Mouse (Mus musculus) kidney, postnatal 0 days (tissue): ENCODE results near the gene Gm20388. TPM values are rescaled to one million over a fixed set of nuclear protein-coding genes. Genes with fewer than 3 reads are reported as not detected.
A peak's percentile ranks its signal among the peaks of the same experiment; 100 is the strongest.
"Not testable (repeated sequence)": the region's sequence is repeated elsewhere in the genome, so short reads cannot be mapped to it uniquely, and the experiment has no call there.

Experiments used
- ATAC-seq: fragments of 200-750 bp; cut with Nextera tagmentation; replicated peaks from 2 replicates; pipeline ENCODE4 v1.8.0; 2017; ENCODE audit warnings: low read depth, moderate number of reproducible peaks, moderate TSS enrichment, moderate library complexity; ENCODE audit not compliant: low FRiP score
- DNase-seq: peaks from one replicate; pipeline ENCODE4 v3.0.0-alpha.2; 2016; ENCODE audit warnings: low spot score
- H3K27ac ChIP-seq: fragments of 300-500 bp; sonication (generic); 2 replicates; pipeline ENCODE4 v1.5.1; 2014; ENCODE audit warnings: mild to moderate bottlenecking
- H3K27me3 ChIP-seq: fragments of 300-500 bp; sonication (generic); 2 replicates; pipeline ENCODE4 v1.6.1; 2014; ENCODE audit warnings: low read length, mixed read lengths; ENCODE audit not compliant: insufficient read depth
- H3K36me3 ChIP-seq: fragments of 300-500 bp; sonication (generic); 2 replicates; pipeline ENCODE4 v1.6.1; 2014; ENCODE audit warnings: low read length, mixed read lengths; ENCODE audit not compliant: insufficient read depth
- H3K4me1 ChIP-seq: fragments of 300-500 bp; sonication (generic); replicated peaks from 2 replicates; pipeline ENCODE4 v1.6.1; 2014; ENCODE audit warnings: antibody characterized with exemption, low read length, mixed read lengths; ENCODE audit not compliant: insufficient read depth
- H3K4me2 ChIP-seq: fragments of 300-500 bp; sonication (generic); 2 replicates; pipeline ENCODE4 v1.6.1; 2014; ENCODE audit warnings: mild to moderate bottlenecking, low read length, moderate library complexity, mixed read lengths
- H3K4me3 ChIP-seq: fragments of 300-500 bp; sonication (generic); replicated peaks from 2 replicates; pipeline ENCODE4 v1.5.1; 2014; ENCODE audit warnings: low read depth, low read length
- H3K9ac ChIP-seq: fragments of 300-500 bp; sonication (generic); 2 replicates; pipeline ENCODE4 v1.6.1; 2014; ENCODE audit warnings: low read depth, low read length
- H3K9me3 ChIP-seq: fragments of 300-500 bp; sonication (generic); replicated peaks from 2 replicates; pipeline ENCODE4 v1.6.1; 2016; ENCODE audit warnings: low read length, inconsistent platforms, mixed read lengths
- CTCF ChIP-seq: IDR thresholded peaks from 2 replicates; pipeline ENCODE4 v1.5.1; 2016; ENCODE audit warnings: antibody characterized with exemption, low read depth, mild to moderate bottlenecking, moderate library complexity
- WGBS: fragments of 180-500 bp; shearing (Covaris S2); extraction: QIAGEN DNeasy Blood & Tissue Kit; methylation state at CpG from one replicate; pipeline ENCODE4 v1.1.7; 2014; 5-methylcytosine and 5-hydroxymethylcytosine counted together
- polyA plus RNA-seq: library from polyadenylated mRNA; unstranded; fragments of >200 nt; fragmentation: Nextera tagmentation; extraction: Ambion mirVana; gene quantifications from 2 replicates; pipeline ENCODE4 v1.2.1, GENCODE M21; 2015

Gene Gm20388
- polyA plus RNA-seq, 1 experiment from 2014 or later = not detected

DNA sequence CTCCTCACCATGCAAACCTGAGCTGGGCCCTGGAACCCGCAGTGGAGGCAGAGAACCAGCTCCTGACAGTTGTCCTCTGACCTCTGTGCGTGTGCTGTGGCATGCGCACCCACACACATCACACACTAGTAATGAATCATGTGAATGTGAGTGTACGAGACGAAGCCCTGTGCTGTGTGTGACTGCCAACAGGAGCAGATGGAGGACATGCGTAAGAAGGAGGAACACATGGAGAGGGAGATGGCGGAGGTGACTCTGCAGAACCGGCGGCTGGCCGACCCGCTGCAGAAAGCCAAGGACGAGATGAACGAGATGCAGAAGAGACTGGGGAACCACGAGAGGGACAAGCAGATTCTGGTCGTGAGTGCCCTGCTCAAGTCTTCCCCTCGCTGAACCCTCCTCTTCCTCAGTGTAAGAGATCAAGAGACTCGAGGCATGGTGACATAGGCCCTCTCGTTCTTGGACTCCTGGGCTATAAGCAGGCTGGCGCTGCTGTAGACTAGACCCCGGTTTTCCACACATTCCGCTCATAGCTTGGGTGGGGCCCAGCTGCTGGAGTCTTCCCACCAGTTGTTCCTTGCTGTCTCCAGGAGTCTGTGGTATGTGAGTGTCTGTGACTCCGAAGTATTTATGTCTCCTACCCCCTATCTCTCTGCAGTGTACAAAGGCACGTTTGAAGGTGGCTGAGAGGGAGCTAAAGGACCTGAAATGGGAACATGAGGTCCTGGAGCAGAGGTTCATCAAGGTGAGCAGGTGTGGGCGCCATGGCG lies 3617.3 kb downstream of the Gm20388 start:
- H3K9me3 ChIP-seq = no peaks in the 10 kb centered on the region
- ATAC-seq = no peak

DNA sequence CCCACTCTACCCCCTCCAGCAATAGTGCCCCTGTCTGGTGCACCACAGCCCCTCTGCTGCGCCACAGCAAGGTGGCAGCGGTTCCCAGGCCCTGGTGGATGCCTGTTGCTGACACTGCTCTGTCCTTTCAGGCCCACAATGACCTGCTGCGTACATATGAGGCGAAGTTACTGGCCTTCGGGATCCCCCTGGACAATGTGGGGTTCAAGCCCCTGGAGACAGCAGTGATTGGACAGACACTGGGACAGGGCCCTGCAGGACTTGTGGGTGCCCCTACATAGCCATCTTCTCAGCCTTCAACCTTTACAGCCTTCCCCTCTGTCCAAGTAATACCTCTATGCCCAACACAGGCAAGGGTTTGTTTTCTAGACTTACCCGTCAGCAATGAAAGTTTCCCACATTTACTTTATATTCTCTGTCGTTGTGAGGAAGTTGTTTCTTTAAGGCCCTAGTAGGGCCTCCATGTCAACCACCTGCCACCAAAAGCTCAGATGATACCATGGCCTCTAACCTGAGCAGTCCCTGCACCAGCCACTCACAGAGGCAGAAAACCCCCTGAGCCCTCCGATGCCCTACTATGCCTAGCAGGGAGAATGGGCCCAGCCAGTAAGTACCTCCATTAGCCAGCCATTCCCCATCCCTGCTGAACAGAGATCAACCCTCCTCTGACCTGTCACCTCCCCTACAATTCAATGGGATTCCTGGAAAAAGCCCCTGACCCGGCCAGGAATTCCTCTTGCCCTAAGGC lies 3625.8 kb downstream of the Gm20388 start:
- WGBS = 89% methylated on average over 9 of the region's 9 CpGs
- Histone ChIP-seq H3K4me2 (no peak overlapping the region), H3K27ac (no peak overlapping the region), H3K27me3 (no peaks in the 10 kb centered on the region), H3K36me3 (peaks cover 36% of the 10 kb centered on the region), H3K4me3 (no peak overlapping the region), H3K4me1 (no peaks in the 10 kb centered on the region), H3K9me3 (no peaks in the 10 kb centered on the region), H3K9ac (no peak overlapping the region)
- DNase-seq (no peak), ATAC-seq (peak; percentile 21; the same call in 1 of the 2 replicates)
- TF ChIP-seq CTCF = 0 out of 2 replicates have a peak, but pooled peaks have one; percentile 4

More for the DNA sequence above, 3617.3 kb downstream of the Gm20388 start:
- H3K4me3 ChIP-seq = no peak overlapping the region
- no peak overlapping the region for H3K9ac ChIP-seq
- no peak overlapping the region for H3K27ac ChIP-seq
- H3K4me1 ChIP-seq = no peaks in the 10 kb centered on the region
- DNase-seq = no peak
- H3K36me3 ChIP-seq = peaks cover 64% of the 10 kb centered on the region
- no peaks in the 10 kb centered on the region for H3K27me3 ChIP-seq
- no peak overlapping the region for H3K4me2 ChIP-seq
- TF ChIP-seq CTCF = no peak
- 92% methylated on average over 25 of the region's 25 CpGs for WGBS

DNA sequence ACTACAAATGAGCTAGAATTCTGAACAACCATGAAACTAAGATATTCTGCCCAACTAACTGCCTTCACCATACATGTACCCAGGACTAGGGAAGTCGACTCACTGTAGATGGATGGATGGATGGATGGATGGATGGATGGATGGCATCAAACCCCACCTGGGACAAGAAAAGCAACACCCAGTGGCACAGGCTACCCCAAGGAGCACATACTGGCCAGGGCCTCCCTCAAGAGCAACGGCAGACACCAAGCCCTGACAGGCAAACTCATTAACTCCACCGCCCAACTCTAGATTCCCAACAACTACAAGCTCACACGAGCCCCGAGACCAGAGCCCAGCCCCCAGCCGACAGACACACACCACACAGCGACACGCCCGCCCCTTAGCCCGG lies 3626.3 kb downstream of the Gm20388 start:
- DNase-seq (no peak), ATAC-seq (no peak; the same call in 1 of the 2 replicates)
- no peaks in the 10 kb centered on the region for H3K4me1 ChIP-seq
- H3K27ac ChIP-seq = no peak overlapping the region
- no peak overlapping the region for H3K9ac ChIP-seq
- H3K27me3 ChIP-seq = no peaks in the 10 kb centered on the region
- H3K4me3 ChIP-seq = no peak overlapping the region
- no peak for TF ChIP-seq CTCF
- no peaks in the 10 kb centered on the region for H3K9me3 ChIP-seq
- H3K4me2 ChIP-seq = no peak overlapping the region
- WGBS = 38% methylated on average over 10 of the region's 10 CpGs
- H3K36me3 ChIP-seq = peaks cover 31% of the 10 kb centered on the region

DNA sequence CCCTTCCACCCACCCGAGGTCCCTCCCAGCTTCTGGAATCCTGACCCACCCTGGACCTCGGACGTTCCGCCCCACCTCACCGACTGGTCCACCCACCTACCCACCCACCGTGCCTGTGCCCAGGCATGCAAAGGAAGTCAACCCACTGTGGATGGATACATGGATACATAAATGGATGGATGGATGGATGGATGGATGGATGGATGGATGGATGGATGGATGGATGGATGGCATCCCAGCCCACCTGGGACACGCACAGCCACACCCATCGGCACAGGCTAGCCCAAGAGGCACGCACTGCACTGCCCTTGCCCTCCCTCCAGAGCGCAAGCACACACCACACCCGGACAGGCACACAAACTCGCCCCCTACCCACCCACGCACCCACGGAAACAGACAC lies 3627.0 kb downstream of the Gm20388 start:
- WGBS = 66% methylated on average over 6 of the region's 14 CpGs
- H3K4me3 ChIP-seq, DNase-seq, ATAC-seq, H3K27me3 ChIP-seq, H3K4me2 ChIP-seq, H3K9me3 ChIP-seq, H3K4me1 ChIP-seq, H3K9ac ChIP-seq, H3K27ac ChIP-seq: not testable (repeated sequence)
- peaks cover 29% of the 10 kb centered on the region for H3K36me3 ChIP-seq

DNA sequence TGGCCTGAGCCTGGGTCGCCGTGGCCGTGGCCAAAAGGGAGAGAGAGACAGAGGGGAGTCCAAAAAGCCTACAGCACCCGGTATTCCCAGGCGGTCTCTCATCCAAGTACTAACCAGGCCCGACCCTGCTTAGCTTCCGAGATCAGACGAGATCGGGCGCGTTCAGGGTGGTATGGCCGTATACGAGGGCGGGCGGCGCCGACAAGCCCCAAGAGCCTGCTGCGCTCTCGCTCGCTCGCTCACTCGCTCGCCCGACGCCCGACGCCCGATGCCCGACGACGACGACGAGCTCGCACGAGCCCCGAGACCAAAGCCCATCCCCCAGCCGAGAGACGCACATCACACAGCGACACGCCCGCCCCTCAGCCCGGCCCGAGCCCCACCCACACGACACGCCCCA lies 3653.6 kb downstream of the Gm20388 start:
- not testable (repeated sequence) for H3K9ac ChIP-seq, H3K27me3 ChIP-seq, H3K27ac ChIP-seq, DNase-seq, H3K4me3 ChIP-seq, H3K4me1 ChIP-seq, ATAC-seq, H3K36me3 ChIP-seq, H3K9me3 ChIP-seq, H3K4me2 ChIP-seq
- WGBS = no CpG with 5 or more reads among the region's 45 CpGs

DNA sequence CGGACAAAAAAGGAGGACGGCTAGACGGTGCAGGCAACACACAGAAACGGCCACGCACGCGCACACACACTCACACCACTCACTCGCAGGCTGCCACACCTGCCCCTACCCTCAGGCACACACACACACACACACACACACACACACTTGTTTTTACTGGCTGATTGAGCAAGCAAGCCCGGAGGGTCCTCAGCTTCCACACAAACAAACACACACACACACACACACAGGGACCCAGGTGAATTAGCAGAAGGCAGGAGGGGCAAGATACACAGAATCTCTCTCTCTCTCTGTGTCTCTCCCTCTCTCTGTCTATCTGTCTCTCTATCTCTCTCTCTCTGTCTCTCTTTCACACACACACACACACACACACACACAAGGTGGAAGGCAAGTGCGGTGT lies 3664.7 kb downstream of the Gm20388 start:
- DNase-seq = not testable (repeated sequence)

DNA sequence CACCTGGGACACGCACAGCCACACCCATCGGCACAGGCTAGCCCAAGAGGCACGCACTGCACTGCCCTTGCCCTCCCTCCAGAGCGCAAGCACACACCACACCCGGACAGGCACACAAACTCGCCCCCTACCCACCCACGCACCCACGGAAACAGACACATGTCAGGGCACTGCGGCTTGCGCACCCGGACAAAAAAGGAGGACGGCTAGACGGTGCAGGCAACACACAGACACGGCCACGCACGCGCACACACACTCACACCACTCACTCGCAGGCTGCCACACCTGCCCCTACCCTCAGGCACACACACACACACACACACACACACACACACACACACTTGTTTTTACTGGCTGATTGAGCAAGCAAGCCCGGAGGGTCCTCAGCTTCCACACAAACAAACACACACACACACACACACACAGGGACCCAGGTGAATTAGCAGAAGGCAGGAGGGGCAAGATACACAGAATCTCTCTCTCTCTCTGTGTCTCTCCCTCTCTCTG lies 3690.1 kb downstream of the Gm20388 start:
- not testable (repeated sequence) for H3K4me1 ChIP-seq, H3K4me2 ChIP-seq, ATAC-seq, H3K9me3 ChIP-seq, H3K9ac ChIP-seq, H3K27me3 ChIP-seq, H3K27ac ChIP-seq, H3K4me3 ChIP-seq, H3K36me3 ChIP-seq, DNase-seq
- WGBS = 74% methylated on average over 12 of the region's 19 CpGs

More for the DNA sequence above, 3664.7 kb downstream of the Gm20388 start:
- H3K27ac ChIP-seq, H3K36me3 ChIP-seq, ATAC-seq, H3K4me1 ChIP-seq, H3K4me3 ChIP-seq, H3K9me3 ChIP-seq, H3K4me2 ChIP-seq, H3K27me3 ChIP-seq, H3K9ac ChIP-seq: not testable (repeated sequence)
- 60% methylated on average over 1 of the region's 10 CpGs for WGBS

DNA sequence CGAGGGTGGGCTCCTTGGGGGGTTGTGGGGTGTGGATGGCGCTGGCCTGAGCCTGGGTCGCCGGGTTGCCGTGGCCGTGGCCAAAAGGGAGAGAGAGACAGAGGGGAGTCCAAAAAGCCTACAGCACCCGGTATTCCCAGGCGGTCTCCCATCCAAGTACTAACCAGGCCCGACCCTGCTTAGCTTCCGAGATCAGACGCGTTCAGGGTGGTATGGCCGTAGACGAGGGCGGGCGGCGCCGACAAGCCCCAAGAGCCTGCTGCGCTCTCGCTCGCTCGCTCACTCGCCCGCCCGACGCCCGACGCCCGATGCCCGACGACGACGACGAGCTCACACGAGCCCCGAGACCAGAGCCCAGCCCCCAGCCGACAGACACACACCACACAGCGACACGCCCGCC lies 3690.8 kb downstream of the Gm20388 start:
- not testable (repeated sequence) for H3K9me3 ChIP-seq, H3K4me1 ChIP-seq, H3K4me3 ChIP-seq, H3K27me3 ChIP-seq, H3K27ac ChIP-seq, H3K36me3 ChIP-seq, DNase-seq, H3K9ac ChIP-seq, H3K4me2 ChIP-seq
- no CpG with 5 or more reads among the region's 40 CpGs for WGBS
- ATAC-seq = peak; percentile 71; the same call in 1 of the 2 replicates

DNA sequence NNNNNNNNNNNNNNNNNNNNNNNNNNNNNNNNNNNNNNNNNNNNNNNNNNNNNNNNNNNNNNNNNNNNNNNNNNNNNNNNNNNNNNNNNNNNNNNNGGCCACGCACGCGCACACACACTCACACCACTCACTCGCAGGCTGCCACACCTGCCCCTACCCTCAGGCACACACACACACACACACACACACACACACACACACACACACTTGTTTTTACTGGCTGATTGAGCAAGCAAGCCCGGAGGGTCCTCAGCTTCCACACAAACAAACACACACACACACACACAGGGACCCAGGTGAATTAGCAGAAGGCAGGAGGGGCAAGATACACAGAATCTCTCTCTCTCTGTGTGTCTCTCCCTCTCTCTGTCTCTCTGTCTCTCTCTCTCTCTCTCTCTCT lies 3702.0 kb downstream of the Gm20388 start:
- not testable (repeated sequence) for H3K27me3 ChIP-seq, H3K4me3 ChIP-seq, H3K36me3 ChIP-seq, H3K27ac ChIP-seq, H3K9ac ChIP-seq, ATAC-seq, H3K9me3 ChIP-seq, H3K4me2 ChIP-seq, H3K4me1 ChIP-seq, DNase-seq
- 75% methylated on average over 1 of the region's 5 CpGs for WGBS
